Mouse (Mus musculus) monocyte, adult 2 months (primary cell): ENCODE data around the gene Adrm1.

Experiments
- DNase-seq, 2 experiments: peaks; one replicate each; pipeline ENCODE4 v3.0.0; 2022; ENCODE audit warnings: low spot score in 2 of 2, low read depth in 1 of 2

Adrm1 gene

GRCm38 (mm10) chr2:180184011-180184751 is 12.9 kb downstream of the Adrm1 start:
- no peak for DNase-seq

- no peak for DNase-seq
These were observed 13.4 kb downstream of the Adrm1 start for GRCm38 (mm10) chr2:180184752-180185109.

GRCm38 (mm10) chr2:180185686-180186085 is 14.4 kb downstream of the Adrm1 start:
- no peak for DNase-seq

GRCm38 (mm10) chr2:180187362-180187761 is 16.1 kb downstream of the Adrm1 start:
- DNase-seq = no peak

GRCm38 (mm10) chr2:180196610-180197322 is 25.5 kb downstream of the Adrm1 start:
- DNase-seq = peak in 1 of 2 experiments; percentile 14

- no peak for DNase-seq
These were observed 26.2 kb downstream of the Adrm1 start for GRCm38 (mm10) chr2:180197323-180198037.

GRCm38 (mm10) chr2:180198782-180199181 is 27.5 kb downstream of the Adrm1 start:
- no peak for DNase-seq

GRCm38 (mm10) chr2:180200681-180201080 is 29.4 kb downstream of the Adrm1 start:
- DNase-seq = no peak

GRCm38 (mm10) chr2:180201303-180201702 is 30.0 kb downstream of the Adrm1 start:
- no peak for DNase-seq

GRCm38 (mm10) chr2:180202263-180202662 is 31.0 kb downstream of the Adrm1 start:
- no peak for DNase-seq

- no peak for DNase-seq
These were observed 31.5 kb downstream of the Adrm1 start for GRCm38 (mm10) chr2:180202805-180203204.

GRCm38 (mm10) chr2:180204501-180204900 is 33.2 kb downstream of the Adrm1 start:
- DNase-seq = no peak

GRCm38 (mm10) chr2:180205083-180205955 is 34.0 kb downstream of the Adrm1 start:
- no peak for DNase-seq

- no peak for DNase-seq
These were observed 34.6 kb downstream of the Adrm1 start for GRCm38 (mm10) chr2:180205956-180206280.

GRCm38 (mm10) chr2:180207840-180208239 is 36.6 kb downstream of the Adrm1 start:
- no peak for DNase-seq

- no peak for DNase-seq
These were observed 37.7 kb downstream of the Adrm1 start for GRCm38 (mm10) chr2:180208976-180209375.

GRCm38 (mm10) chr2:180212255-180212654 is 41.0 kb downstream of the Adrm1 start:
- no peak for DNase-seq

- no peak for DNase-seq
These were observed 43.2 kb downstream of the Adrm1 start for GRCm38 (mm10) chr2:180214352-180214978.

GRCm38 (mm10) chr2:180215011-180215461 is 43.8 kb downstream of the Adrm1 start:
- DNase-seq = no peak

GRCm38 (mm10) chr2:180215951-180216350 is 44.7 kb downstream of the Adrm1 start:
- no peak for DNase-seq

- no peak for DNase-seq
These were observed 45.6 kb downstream of the Adrm1 start for GRCm38 (mm10) chr2:180216921-180217320.
